Mouse (Mus musculus): ENCODE measurements at regions not wholly inside any gene's neighbourhood (a gene's known extent, or its start where the extent isn't known, plus 50 kb on each side); places are given as distances from the start of the nearest gene placed in this dataset.
"Not testable (repeated sequence)": the region's sequence is repeated elsewhere in the genome, so short reads cannot be mapped to it uniquely, and the experiment has no call there.

- DNase-seq = no peak
Observed at GRCm38 (mm10) chrX:159073533-159073932, 136.6 kb upstream of the Rps6ka3 start.

DNA sequence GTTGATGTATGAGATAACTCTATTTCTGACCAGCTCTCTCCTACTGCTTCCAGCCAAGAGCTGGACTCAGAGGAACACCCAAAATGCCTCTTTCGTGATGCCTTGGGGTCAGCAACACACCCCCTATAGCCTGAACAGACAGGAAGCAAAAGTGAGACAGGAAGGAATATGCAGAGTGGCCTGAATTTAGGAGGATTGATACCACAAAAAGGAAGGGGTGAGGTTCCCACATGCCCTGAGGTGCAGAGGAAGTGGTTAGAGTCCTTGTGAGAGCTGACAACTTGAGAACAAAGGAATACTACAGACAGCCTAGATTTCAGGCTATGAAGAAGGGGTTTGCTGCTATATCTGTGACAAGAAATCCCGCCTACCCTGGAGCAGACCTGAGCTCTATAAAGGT, 129.6 kb upstream of the Rps6ka3 start:
- DNase-seq = no peak

GRCm38 (mm10) chrX:159110651-159111050, 99.5 kb upstream of the Rps6ka3 start:
- not testable (repeated sequence) for DNase-seq

GRCm38 (mm10) chrX:159116210-159116609, 93.9 kb upstream of the Rps6ka3 start:
- DNase-seq = no peak

- DNase-seq = no peak
Observed at GRCm38 (mm10) chrX:159140554-159140953, 69.6 kb upstream of the Rps6ka3 start.

DNA sequence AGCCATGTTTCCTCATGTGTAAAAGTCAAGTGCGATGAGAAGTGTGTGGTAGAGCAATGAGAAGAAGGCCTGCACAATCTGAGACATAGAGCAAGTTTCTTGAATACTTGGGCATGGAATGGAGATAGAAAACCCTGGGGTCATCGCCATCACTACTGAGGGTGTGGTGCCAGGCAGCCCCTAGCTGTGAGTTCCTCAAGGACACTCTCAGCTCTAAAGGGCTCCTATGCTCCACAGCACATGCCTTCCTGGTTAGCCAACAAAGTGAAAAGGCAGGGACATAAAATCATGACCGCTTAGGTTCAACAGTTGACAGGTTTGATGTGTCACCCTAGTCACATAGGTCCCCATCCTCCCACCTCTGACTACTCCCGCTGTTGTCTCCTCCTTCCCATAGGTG, 66.8 kb upstream of the Rps6ka3 start:
- no peak for DNase-seq

DNA sequence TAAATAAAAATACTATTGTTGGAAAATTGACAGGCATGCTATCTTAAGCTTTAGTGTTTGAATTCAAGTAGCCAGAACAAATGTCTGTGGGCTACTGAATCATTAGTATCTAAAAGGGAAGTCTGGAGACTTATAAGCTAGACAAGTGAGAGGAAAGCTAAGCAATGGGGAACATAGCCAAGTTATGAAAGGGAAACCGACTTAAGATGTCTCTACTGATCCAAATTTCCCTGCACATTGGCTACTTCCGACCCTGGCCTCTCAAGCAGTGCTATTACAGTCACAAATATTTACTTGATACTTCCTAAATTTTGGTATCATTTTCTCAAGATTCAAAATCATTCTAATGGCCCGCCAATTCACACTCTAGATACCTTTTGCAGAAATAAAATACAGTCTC, 65.4 kb upstream of the Rps6ka3 start:
- no peak for DNase-seq

DNA sequence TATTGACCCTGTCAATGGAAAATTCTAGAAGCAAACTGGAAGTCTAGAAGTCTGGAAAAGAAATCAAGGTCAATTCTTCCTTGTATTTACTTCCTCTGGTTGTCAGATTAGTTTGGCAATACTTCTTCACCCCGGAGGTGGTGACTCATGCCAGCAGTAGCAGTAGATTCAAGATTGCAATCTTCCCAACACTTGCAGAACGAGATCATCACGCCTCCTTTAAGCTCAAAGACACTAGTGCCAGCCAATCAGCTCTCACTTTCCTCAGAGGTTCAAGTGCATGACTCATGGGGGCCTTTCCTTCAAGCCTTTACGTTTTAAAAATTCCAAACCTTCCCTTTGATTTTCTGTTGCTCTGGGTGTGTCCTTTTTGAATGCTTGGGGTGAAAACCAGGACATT, 64.9 kb upstream of the Rps6ka3 start:
- DNase-seq = no peak

- no peak for DNase-seq
Observed at GRCm38 (mm10) chrX:159155786-159156185, 54.3 kb upstream of the Rps6ka3 start.

- peak; percentile 2 for DNase-seq
Observed at GRCm38 (mm10) chrX:159156976-159157375, 53.1 kb upstream of the Rps6ka3 start.

DNA sequence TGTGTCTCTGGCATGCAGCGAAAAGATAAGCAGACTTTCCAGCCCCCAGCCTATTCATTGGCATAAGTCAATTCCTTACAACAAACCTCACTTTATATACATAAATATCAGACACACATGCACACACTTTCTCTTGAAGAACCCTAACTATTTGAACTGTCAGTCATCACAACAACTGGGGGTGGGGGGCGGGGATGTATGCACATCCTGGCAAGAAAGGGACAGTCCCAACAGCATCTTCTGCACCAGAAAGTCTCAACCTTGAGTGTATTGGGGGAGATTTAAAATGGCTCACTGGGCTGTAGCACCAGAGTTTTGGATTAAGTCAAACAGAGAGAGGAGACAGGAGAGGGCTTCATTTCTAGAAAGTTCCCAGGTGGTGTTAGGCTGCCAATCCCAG, 50.4 kb upstream of the Rps6ka3 start:
- DNase-seq = no peak

Measured in layer of hippocampus, adult 9-11 months (tissue).